Mouse (Mus musculus): Measurements from ENCODE around the gene Ctnnd2.

- TF ChIP-seq GATA1 (IDR thresholded peaks at IDR 0.05; ENCODE audit: borderline replicate concordance, low read length) (no peak), FLI1 (IDR thresholded peaks at IDR 0.05; ENCODE audit: low read length) (no peak)
These were observed 620.9 kb downstream of the Ctnnd2 start for GRCm38 (mm10) chr15:30793260-30793659.
